Mouse (Mus musculus) hindbrain, embryonic 10.5 days (tissue): ENCODE data around the gene Gpalpp1. TPM values are rescaled to one million over a fixed set of nuclear protein-coding genes. Genes with fewer than 3 reads are reported as not detected.

Experiments
- DNase-seq: peaks from one replicate; pipeline ENCODE4 v3.0.0-alpha.2; 2017; ENCODE audit warnings: low spot score
- H3K27ac ChIP-seq: fragments of 300-500 bp; sonication (generic); 2 replicates; pipeline ENCODE4 v1.5.1; 2016; ENCODE audit warnings: mild to moderate bottlenecking, moderate library complexity
- H3K27me3 ChIP-seq: fragments of 300-500 bp; sonication (generic); 2 replicates; pipeline ENCODE4 v1.6.1; 2016; ENCODE audit warnings: mild to moderate bottlenecking; ENCODE audit not compliant: poor library complexity, insufficient read depth, severe bottlenecking
- H3K36me3 ChIP-seq: fragments of 300-500 bp; sonication (generic); 2 replicates; pipeline ENCODE4 v1.6.1; 2016; ENCODE audit warnings: mild to moderate bottlenecking, moderate library complexity
- H3K4me1 ChIP-seq: fragments of 300-500 bp; sonication (generic); replicated peaks from 2 replicates; pipeline ENCODE4 v1.6.1; 2016; ENCODE audit warnings: mild to moderate bottlenecking
- H3K4me3 ChIP-seq: fragments of 300-500 bp; sonication (generic); 2 replicates; pipeline ENCODE4 v1.5.1; 2016; ENCODE audit warnings: mild to moderate bottlenecking, moderate library complexity
- H3K9me3 ChIP-seq: fragments of 300-500 bp; sonication (generic); 2 replicates; pipeline ENCODE4 v1.6.1; 2016; ENCODE audit warnings: mild to moderate bottlenecking, moderate library complexity
- WGBS: fragments of 180-500 bp; shearing (Covaris S2); methylation state at CpG from one replicate; pipeline ENCODE4 v1.1.7; 2016; 5-methylcytosine and 5-hydroxymethylcytosine counted together
- polyA plus RNA-seq: library from polyadenylated mRNA; unstranded; fragments of >200 nt; fragmentation: Nextera tagmentation; extraction: Ambion mirVana; gene quantifications from 2 replicates; pipeline ENCODE4 v1.2.1, GENCODE M21; 2016

The Gpalpp1 gene
- polyA plus RNA-seq: 13.1 and 16.4 TPM in 2 replicates

DNA sequence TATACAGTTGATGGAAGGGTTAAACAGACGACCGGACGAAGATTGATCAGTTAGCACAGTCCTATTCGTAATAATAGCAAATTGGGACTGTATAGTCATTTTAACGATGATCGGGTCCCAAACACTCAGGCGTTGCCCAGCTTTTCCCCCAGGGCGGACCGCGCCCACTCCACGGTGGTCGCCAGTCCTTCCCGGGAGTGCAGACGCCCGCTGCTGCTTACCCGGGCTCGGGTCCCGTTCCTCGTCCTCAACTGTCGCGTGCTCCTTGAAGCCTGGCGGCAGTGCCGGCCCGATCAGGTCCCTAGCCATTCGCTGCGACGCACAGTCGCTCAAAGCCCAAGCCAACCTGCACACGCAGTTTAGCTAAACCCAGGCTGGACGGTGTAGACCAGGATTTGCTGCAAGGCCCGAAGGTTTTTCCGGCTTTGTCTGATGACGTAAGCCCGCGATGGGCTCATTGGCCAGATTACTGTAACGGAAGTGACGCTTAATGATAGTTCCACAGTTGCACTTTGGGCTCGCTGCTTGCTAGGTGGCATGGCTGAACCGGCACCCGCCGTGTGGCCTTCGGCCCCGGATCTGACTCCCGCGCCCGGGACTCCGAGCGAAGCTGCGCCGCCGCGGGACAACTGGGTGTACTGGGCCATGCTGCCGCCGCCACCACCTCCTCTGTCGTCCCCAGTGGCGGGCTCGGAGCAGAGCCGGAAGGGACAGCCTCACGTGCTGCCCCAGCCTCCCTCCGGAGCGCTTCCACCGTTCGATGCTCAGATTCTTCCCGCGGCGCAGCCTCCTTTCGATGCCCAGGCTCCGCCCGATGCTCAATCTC, at the start of gene Gpalpp1, which contains the start of gene Nufip1:
Gene Gpalpp1 (minus strand): TSS at position 365 of the 826 bp plus-strand sequence.
Gene Nufip1 (plus strand): TSS at position 496 of the 826 bp plus-strand sequence.
- Histone ChIP-seq H3K9me3 (no peaks in the 10 kb centered on the region), H3K36me3 (peaks cover 40% of the 10 kb centered on the region), H3K4me1 (peaks cover 26% of the 10 kb centered on the region), H3K27ac (peak within 1 kb of the TSS; percentile 93), H3K4me3 (peak within 1 kb of the TSS; percentile 98), H3K27me3 (no peaks in the 10 kb centered on the region)
- peak; percentile 94 for DNase-seq
- under 1% methylated on average over 69 of the region's 69 CpGs for WGBS

DNA sequence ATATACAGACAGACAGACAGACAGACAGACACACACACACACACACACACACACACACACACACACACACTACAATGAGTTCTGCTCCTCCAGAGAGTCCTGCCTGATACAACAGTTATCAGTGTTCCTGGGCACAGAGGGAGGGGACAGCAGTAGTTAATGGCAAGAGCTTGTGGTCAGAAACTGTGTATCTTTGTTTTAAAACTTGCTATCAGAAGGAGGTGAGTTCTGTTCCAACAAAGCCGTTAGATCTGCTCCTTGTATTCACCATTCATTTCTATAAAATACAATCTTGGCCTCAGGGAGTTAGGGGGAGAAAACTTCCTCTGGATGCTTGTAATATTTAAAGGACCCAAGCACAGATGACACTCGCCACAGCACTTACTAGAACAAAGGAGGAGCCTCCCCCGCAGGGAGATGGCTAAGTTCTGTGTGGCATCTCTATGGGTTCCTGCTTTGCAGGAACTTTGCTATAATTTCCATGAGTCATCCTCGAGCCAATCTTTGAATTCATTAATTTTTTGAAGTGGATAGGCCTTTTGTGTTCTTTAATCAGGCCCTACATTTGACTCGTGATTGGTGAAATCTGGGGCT, 47.7 kb upstream of the Gpalpp1 start:
- WGBS: 63% methylated on average over 5 of the region's 5 CpGs
- H3K27ac ChIP-seq: 0 out of 2 replicates have a peak overlapping the region, but pooled peaks have one; percentile 4
- H3K9me3 ChIP-seq: no peaks in the 10 kb centered on the region

DNA sequence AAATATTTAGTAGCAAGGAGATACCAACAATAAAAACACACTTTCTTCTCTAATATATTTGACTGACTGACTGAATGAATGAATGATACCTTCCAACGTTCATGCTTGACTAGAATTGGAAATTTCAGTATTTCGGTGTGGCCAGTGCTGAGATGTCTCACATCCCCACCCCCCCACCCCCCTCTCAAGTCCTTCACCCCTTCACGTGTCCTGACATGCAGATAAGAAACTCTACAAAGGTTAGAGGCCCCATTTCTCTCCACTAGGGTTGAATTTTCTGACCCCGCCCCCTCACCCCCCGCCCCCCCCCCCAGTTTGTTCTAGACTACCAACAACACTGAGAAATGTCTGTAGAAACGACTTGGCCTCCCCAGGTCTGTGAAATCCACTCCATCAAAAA, 43.3 kb upstream of the Gpalpp1 start:
- DNase-seq: no peak

More for the DNA sequence above, 47.7 kb upstream of the Gpalpp1 start:
- peaks cover 13% of the 10 kb centered on the region for H3K4me1 ChIP-seq
- DNase-seq: no peak
- no peak overlapping the region for H3K4me3 ChIP-seq
- H3K36me3 ChIP-seq: no peaks in the 10 kb centered on the region
- no peaks in the 10 kb centered on the region for H3K27me3 ChIP-seq

DNA sequence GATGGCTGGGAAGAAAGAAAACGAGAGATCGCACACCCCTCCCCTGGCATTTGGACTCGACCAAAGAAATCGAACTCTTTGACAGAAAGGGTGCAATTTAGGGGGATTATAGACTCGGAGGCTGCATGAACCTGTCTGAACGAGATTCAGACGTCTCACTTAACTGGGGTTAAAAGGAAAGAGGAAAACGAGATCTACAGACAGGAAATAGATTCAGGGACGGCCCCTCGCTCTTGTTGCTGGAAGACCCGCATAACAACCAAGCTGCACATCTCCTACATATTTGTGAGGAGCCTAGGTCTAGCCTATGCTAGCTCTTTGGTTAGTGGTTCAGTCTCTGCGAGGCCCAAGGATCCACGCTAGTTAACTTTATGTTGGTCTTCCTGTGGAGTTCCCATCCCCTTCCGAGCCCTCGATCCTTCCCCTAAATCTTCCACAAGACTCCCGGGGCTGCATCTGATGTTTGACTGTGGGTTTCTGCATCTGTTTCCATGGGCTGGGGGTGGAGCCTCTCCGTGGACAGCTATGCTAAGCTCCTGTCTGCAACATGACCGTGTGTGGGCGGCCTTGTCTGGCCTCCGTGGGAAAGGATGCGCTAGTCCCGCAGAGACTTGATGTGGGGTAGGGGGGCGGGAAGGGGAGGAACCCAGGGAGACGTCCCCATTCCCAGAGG, 42.6 kb upstream of the Gpalpp1 start:
- peak; percentile 58 for DNase-seq
- Histone ChIP-seq H3K36me3 (no peaks in the 10 kb centered on the region), H3K27me3 (no peaks in the 10 kb centered on the region), H3K4me3 (peak overlapping the region; percentile 84), H3K9me3 (no peaks in the 10 kb centered on the region), H3K4me1 (peaks cover 34% of the 10 kb centered on the region), H3K27ac (peak overlapping the region; percentile 99)
- 1% methylated on average over 24 of the region's 24 CpGs for WGBS

More for the DNA sequence above, 43.3 kb upstream of the Gpalpp1 start:
- Histone ChIP-seq H3K4me1 (peaks cover 38% of the 10 kb centered on the region), H3K4me3 (peak overlapping the region; percentile 84; the same call in 1 of the 2 replicates), H3K36me3 (no peaks in the 10 kb centered on the region), H3K27ac (no peak overlapping the region; the same call in 1 of the 2 replicates), H3K9me3 (no peaks in the 10 kb centered on the region), H3K27me3 (no peaks in the 10 kb centered on the region)
- 20% methylated on average over 6 of the region's 6 CpGs for WGBS

DNA sequence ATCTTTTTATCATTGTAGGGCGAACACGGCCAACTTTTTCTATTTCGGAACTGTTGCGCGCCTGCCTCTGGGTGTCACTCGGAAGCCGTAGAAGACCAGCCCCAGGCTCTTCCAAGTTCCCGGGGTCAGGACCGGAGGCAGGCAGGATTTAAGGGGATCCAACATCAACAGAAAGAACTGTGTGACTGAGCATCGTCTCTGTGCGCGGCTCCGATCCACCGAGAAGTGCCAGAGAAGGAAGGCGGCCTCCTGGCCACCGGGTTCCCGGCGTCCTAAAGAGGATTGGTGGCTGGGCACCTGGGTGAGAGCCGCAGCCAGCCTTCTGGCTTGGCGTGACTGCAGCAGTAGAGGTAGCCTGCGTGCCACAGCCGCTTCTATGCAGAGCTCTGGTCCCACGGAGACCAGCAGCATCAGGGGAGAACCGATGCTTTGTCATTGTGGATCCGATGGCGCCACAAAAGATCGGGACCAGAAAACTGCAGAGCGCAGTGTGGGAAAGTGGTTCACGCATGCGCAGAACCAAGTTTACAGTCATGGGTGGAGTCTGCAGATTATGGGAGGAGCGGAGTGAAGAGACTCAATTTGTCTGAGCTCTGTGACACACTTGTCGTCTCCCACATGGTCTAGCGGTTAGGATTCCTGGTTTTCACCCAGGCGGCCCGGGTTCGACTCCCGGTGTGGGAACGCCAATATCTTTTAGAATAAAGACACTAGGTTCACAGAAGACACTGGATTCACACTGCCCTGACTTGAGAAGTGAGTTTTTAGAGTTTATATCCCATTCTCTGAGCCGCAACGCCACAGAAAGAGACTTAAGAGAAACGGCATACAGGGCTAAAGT, 41.8 kb upstream of the Gpalpp1 start:
- peak overlapping the region; percentile 84 for H3K4me3 ChIP-seq
- no peaks in the 10 kb centered on the region for H3K36me3 ChIP-seq
- peaks cover 33% of the 10 kb centered on the region for H3K4me1 ChIP-seq
- no peaks in the 10 kb centered on the region for H3K9me3 ChIP-seq
- WGBS: under 1% methylated on average over 41 of the region's 41 CpGs
- no peaks in the 10 kb centered on the region for H3K27me3 ChIP-seq
- peak overlapping the region; percentile 99 for H3K27ac ChIP-seq
- peak; percentile 95 for DNase-seq

DNA sequence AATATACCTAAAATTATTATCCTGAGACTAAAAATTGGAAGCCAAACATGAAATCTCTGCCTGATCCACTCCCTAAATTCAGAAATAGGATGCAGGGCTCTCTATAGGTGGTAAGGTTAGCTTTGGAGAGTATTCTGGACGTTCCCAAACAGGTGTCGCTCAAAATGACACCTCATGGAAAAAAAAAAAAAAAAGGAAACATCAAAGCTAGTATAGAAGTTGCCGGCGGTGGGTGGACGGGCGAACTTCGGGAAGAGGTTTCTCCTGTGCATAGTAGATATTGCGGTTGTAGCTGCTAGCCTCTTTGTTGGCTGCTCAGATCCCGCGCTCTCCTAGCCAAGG, 41.2 kb upstream of the Gpalpp1 start:
- peak overlapping the region; percentile 84 for H3K4me3 ChIP-seq
- H3K36me3 ChIP-seq: no peaks in the 10 kb centered on the region
- H3K27ac ChIP-seq: peak overlapping the region; percentile 99
- H3K27me3 ChIP-seq: no peaks in the 10 kb centered on the region
- H3K9me3 ChIP-seq: no peaks in the 10 kb centered on the region
- under 1% methylated on average over 10 of the region's 10 CpGs for WGBS
- no peak for DNase-seq
- peaks cover 33% of the 10 kb centered on the region for H3K4me1 ChIP-seq

DNA sequence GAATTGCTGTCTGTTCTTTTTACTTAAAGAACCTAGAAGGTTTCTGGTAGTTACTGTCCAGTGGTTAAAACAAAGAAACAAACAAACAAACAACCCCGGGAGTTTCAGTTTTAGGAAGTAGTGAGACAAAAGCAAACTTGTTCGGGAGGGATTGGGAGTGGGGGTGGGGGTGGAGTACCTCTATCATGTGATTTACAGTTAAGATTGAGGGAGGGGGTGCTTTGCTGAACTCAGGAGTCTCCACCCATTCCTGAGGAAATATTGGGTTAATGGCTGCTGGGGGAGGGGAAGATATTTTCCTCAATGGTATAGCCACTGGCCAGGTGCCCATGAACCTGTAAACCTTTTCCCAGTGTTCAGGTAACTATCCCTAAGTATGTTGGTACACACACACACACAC, 40.5 kb upstream of the Gpalpp1 start:
- peak overlapping the region; percentile 84; the same call in 1 of the 2 replicates for H3K4me3 ChIP-seq
- H3K27ac ChIP-seq: no peak overlapping the region; the same call in 1 of the 2 replicates
- 80% methylated on average over 2 of the region's 2 CpGs for WGBS
- DNase-seq: no peak
- H3K36me3 ChIP-seq: no peaks in the 10 kb centered on the region
- H3K4me1 ChIP-seq: peaks cover 35% of the 10 kb centered on the region
- H3K27me3 ChIP-seq: no peaks in the 10 kb centered on the region
- H3K9me3 ChIP-seq: no peaks in the 10 kb centered on the region

DNA sequence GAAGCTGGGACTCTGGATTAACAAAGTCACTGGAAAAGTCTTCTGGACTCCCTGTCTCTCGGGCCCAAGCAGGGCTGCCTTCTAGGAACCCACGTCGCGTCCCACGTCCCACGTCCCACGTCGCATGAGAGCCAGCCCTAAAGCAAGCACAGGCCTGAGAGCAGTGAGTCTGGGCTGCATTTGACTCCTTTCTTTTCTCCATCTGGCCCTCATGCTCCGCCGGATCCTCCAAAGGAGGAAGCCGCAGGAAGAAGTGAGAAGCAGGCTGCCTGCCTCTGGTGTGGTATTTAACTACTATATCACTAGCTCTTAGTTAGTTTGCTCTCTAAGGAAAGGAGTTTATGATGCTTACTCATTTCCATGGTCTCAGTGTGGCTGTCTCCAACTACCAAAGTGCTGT, 39.9 kb upstream of the Gpalpp1 start:
- Histone ChIP-seq H3K27me3 (no peaks in the 10 kb centered on the region), H3K36me3 (no peaks in the 10 kb centered on the region), H3K9me3 (no peaks in the 10 kb centered on the region), H3K27ac (peak overlapping the region; percentile 31; the same call in 1 of the 2 replicates), H3K4me1 (peaks cover 35% of the 10 kb centered on the region), H3K4me3 (no peak overlapping the region)
- WGBS: 84% methylated on average over 11 of the region's 11 CpGs
- DNase-seq: no peak

DNA sequence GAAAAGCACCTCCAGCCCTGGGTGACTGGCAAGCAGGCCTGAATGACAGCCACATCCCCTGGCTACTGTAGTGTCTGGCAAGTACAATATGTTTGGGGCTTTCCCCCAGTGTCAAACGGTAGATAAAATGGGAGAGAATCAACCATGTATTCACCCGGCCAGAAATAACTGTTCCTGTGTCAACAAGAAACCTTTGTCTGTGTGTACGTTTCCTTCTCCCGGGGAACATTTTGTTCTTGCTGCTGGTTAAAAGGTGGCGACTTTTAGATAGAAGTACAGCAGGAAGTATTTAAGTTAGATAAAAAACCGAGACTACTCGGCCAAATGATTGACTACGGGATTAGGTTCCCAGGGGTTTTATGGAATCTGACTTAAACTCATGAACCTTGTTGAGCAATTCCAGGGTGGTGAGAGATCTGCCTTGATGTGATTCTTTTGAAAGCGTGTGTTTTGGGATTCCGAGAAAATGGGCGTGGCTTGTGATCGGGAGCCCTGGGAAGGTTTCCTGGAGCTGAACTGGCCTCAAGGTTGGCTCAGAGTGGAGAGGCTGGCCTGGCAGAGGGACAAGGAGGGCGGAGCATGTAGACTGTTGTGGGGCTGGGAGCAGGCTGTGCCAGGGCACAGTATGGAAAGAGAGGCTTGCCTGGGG, 39.1 kb upstream of the Gpalpp1 start:
- peaks cover 35% of the 10 kb centered on the region for H3K4me1 ChIP-seq
- DNase-seq: no peak
- no peaks in the 10 kb centered on the region for H3K27me3 ChIP-seq
- H3K36me3 ChIP-seq: no peaks in the 10 kb centered on the region
- no peaks in the 10 kb centered on the region for H3K9me3 ChIP-seq
- 40% methylated on average over 13 of the region's 13 CpGs for WGBS
- H3K4me3 ChIP-seq: peak overlapping the region; percentile 28
- no peak overlapping the region for H3K27ac ChIP-seq

DNA sequence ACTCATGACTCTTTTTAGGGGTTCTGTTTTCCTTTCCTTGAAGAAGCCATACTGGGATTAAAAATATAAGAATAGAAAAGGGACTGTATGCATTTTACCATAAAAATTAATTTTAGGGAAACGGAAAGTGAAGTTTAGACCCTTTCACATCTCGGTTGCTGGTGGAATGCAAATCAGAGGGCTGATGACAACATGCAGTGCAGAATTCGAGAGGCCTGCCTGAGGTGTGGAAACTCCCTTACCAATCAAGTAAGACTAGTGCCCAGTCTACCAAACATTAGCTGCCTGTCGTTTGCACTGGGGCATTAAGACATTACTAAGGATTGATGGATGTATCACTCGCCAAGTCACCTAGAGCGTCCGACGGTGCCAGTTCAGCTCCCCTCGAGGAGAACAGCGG, 37.7 kb upstream of the Gpalpp1 start:
- no peak overlapping the region for H3K27ac ChIP-seq
- no peaks in the 10 kb centered on the region for H3K9me3 ChIP-seq
- H3K4me3 ChIP-seq: no peak overlapping the region
- no peak for DNase-seq
- H3K4me1 ChIP-seq: peaks cover 27% of the 10 kb centered on the region
- 90% methylated on average over 10 of the region's 10 CpGs for WGBS
- no peaks in the 10 kb centered on the region for H3K27me3 ChIP-seq
- H3K36me3 ChIP-seq: no peaks in the 10 kb centered on the region

DNA sequence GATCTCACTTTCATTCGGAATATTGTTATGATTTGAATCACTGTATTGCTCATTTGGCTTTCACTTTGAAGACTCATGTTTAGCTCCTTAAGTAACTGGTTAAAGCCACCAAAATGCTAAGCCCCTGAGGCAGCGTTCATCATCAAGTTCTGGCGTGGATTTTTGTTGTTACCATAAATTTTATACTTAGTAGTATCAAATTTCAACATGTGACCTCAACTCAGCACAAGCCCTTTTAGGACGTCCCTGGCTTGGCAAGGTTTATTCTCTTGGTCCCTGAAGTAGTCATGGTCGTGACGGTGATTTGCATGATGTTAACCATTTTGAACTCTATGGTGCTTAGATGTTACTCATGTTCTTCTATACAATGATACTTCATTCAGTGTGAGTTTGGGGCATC, 36.5 kb upstream of the Gpalpp1 start:
- 86% methylated on average over 6 of the region's 6 CpGs for WGBS
- Histone ChIP-seq H3K4me1 (peaks cover 21% of the 10 kb centered on the region), H3K36me3 (no peaks in the 10 kb centered on the region), H3K27ac (no peak overlapping the region), H3K9me3 (no peaks in the 10 kb centered on the region), H3K27me3 (no peaks in the 10 kb centered on the region), H3K4me3 (no peak overlapping the region)
- no peak for DNase-seq

DNA sequence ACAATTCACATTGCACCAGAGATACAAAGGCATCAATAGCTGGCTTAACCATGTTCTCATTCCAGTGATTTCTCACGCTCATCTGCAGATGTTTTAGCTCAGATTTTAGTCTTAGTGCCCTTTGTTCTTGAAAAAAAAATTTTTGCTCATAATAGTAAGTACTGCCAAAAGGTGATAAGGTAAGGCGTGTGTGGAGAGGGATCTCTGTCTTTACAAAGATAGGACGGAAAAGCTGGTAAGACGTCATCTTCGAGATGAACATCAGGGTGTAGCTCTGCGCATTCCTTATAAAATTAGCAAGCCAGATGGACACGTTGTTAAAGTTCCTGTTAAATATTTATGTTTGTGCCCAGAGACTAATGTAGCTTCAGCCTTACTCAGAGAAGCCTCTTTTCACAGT, 35.3 kb upstream of the Gpalpp1 start:
- H3K36me3 ChIP-seq: no peaks in the 10 kb centered on the region
- no peaks in the 10 kb centered on the region for H3K9me3 ChIP-seq
- H3K27ac ChIP-seq: no peak overlapping the region
- H3K4me1 ChIP-seq: peaks cover 12% of the 10 kb centered on the region
- H3K4me3 ChIP-seq: no peak overlapping the region
- DNase-seq: no peak
- WGBS: 63% methylated on average over 7 of the region's 7 CpGs
- no peaks in the 10 kb centered on the region for H3K27me3 ChIP-seq
